Mouse (Mus musculus): ENCODE data around the gene Vsig10. TPM values are rescaled to one million over a fixed set of nuclear protein-coding genes. Genes with fewer than 3 reads are reported as not detected.
"Not testable (repeated sequence)": the region's sequence is repeated elsewhere in the genome, so short reads cannot be mapped to it uniquely, and the experiment has no call there.

Vsig10 gene
- total RNA-seq (2021), result 1 to 10 TPM; 2.9 to 3.0 TPM
- long read RNA-seq, experiment 1, partial matches to known transcripts, result 1 of 1 reads
- long read RNA-seq, experiment 1, other reads (novel, unspliced or antisense), result 0 of 1 reads
- long read RNA-seq, experiment 2, result 0 reads

DNA sequence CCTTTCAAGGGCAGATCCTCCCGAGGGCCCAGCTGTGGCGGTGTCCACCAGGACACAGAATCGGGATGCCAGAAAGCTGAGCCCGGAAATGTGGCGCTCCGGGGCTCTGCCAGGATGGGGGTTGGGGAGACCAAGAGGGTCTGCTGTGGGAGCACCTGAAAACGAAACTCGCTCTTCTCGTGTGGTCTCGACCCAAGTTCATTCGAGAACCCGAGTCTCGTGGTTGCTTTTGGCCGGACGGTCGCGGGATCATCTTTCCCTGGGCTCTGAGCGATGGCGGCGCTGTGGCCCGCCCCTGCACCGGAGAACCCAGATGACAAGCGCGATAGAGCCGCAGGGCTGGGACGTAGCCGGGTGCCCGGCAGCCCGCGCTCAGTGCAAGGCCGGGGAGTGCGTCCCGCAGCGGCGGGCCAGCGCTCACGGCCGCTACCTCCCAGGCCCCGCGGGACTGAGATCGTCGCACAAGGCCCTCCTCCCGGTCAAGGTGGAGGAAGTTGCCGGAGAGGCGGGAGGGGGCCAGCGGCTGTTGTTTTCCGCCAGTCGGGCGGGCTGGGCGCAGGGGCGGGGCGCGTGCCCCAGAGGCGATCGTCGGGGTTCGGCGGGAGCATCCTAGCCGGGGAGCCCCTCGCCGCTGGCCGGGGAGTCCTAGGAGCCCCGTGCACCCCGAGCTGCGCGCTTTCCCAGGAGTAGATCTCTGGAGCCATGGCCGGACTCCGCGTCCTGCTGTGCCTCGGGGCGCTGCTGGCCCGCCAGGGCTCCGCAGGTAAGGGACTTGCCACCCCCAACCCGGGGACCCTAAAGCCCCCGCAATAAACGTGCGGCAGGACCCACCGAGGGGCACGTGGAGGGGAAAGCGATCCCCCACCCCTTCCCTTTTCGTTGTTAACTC lies at the start of gene Vsig10:
Gene Vsig10, plus strand, starts transcription at position 343 of the 889 bp plus-strand sequence.
- intact Hi-C loops (cut with DNase I), result loop anchor here (5.0 kb wide), 1 partner anchor 38 kb away; the partner anchor contains the start of gene Wsb2
- peak in 1 of 2 experiments; percentile 18 for DNase-seq (ENCODE audit: low spot score in 2 of 2)

DNA sequence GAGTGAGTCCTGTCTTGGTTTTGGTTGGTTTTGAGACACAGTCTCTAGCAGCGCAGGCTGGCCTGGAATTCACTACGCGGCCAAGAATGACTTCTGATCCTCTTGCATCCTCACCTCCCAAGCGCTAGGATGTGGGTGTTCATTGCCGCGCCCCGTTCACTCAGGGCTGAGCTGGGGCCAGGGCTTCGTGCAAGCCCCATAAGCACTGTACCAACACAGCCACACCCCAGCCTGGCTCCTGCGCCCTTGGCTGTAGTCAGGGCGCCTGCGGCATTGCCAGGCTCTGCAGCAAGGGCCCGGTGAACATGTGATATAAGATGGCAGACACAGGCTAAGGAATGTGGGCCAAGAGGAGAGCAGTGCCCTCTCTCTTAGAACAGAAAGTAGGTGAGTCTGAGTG lies 49.5 kb upstream of the Vsig10 start:
- intact Hi-C loops (cut with DNase I), result no loop called here

DNA sequence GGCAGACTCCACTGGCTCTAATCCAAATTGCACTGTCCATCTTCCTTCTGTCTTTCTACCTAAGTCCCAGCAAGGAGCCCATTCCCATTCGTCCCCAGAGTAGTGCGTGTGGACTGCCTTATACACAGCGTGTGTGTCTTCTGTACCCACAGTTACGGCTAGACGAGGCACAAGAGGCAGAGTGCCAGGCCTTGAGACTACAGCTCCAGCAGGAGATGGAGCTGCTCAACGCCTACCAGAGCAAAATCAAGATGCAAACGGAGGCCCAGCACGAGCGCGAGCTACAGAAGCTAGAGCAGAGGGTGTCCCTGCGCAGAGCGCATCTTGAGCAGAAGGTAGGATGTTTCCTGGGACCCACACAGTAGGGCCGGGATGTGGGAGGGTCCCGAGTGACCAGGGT lies 46.9 kb upstream of the Vsig10 start:
- intact Hi-C loops (cut with DNase I), result no loop called here

More for the DNA sequence above, 49.5 kb upstream of the Vsig10 start:
- DNase-seq (ENCODE audit: low spot score in 2 of 2), result no peak

DNA sequence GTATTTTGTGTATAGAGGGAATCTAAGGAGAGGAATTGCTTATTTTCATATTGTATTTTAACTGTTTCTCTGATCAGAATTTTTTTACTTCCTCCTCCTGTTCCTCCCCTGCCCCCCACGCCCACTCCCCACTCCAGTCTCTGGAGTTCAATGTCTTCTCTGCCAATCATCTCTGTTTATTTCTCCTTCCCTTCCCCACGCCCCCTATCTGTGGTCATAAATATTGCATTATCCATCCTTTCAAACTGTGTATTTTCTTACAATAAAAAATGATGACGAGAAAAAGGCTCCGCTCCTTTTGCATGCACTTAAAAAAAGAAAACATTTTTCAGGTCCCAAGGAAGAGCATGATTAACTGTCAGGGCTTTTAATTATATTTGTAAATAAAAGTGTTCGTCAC lies 44.1 kb upstream of the Vsig10 start:
- intact Hi-C loops (cut with DNase I), result no loop called here
- no peak for DNase-seq (ENCODE audit: low spot score in 2 of 2)

More for the DNA sequence above, 46.9 kb upstream of the Vsig10 start:
- DNase-seq (ENCODE audit: low spot score in 2 of 2), result peak; percentile 76 to 81

DNA sequence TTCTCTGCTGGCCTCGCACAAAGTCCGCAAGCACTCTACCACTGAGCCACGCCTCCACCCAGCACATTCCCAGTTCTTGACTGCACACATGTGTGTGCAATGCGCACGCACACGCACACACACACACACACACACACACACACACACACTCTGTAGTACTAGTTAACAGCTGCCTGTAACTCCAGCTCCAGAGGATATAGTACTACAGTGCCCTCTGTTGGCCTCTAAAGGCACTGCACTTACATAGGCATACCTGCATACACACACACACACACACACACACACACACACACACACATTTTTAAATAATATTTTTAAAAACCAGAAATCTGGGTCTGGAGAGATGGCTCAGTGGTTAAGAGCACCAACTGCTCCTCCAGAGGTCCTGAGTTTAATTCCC lies 41.1 kb upstream of the Vsig10 start:
- DNase-seq (ENCODE audit: low spot score in 2 of 2), result peak in 1 of 2 experiments; percentile 50
- intact Hi-C loops (cut with DNase I), result no loop called here

DNA sequence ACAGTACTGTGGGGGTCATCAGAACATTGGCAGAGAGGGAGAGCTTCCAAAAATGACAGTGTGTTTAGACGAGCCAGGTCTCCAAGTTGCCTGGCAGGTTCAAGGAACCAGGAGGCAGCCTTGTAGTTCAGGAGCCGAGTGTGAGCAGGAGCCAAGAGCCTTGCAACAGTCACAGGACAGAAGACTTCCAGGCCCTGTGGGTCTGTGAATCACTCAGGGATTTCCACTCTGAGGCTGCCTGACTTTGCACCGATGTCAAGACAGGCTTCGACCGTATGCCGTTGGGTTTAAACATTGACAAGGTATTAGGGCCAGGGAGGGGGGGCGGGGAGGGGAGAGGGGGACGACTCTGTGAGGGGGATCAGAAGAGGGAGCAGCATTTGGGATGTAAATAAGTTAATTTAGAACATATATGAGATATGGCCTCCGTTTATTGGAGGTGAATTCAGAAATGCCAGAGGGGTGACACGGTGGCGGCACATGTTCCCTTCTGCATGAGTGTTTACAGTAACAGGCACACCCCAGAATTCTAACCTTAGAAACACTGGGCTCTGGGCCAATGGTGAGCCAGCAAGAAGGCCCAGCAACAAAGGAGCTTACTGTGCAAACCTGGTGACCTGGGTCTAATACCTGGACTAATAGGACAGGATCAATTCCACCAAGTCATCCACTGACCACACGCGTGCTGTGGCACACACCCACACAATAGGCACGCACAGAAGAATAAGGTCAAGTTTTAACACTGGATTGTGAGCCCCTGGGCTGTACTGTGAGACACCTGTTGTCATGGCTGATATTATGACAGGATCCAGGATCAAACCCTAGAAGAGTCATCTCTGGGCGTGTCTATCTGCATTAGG lies 39.8 kb upstream of the Vsig10 start:
- DNase-seq (ENCODE audit: low spot score in 2 of 2), result no peak
- intact Hi-C loops (cut with DNase I), result no loop called here

DNA sequence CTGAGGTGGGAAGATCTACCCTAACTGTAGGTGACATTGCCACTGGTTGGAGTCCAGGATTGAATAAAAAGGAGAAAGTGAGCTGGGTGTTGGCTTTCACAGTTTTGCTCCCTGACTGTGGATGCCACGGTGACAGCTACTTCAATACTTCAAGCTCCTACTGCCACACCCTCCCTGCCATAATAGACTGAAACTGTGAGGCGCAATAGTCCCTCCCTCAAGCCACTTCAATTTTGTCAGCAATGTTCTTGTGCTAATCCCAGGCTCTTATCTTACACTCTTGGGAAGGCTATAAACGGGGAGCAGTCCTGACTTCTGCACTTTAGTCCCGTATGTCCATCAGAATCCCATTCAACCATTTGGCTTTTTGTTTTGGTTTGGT lies 39.2 kb upstream of the Vsig10 start:
- no peak for DNase-seq (ENCODE audit: low spot score in 2 of 2)
- intact Hi-C loops (cut with DNase I), result no loop called here

DNA sequence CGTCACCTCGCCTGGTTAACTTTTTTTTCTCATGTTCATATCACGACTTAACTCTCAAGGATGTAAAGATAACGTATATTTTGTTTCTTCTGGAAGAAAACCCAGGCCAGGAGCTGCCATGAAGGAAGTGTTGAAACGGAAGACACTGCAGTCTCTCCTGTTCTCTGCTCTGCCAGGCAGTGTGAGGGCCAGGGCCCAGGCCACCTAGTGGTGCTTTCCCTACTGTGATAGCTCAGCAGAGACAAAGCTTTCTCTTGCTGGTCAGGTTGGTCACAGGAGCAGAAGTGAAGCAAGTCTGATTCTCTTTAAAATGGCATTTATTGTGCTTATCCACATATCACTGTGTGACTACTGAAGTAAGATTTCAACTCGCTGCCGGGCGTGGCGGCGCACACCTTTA lies 37.3 kb upstream of the Vsig10 start:
- no peak for DNase-seq (ENCODE audit: low spot score in 2 of 2)
- intact Hi-C loops (cut with DNase I), result no loop called here

DNA sequence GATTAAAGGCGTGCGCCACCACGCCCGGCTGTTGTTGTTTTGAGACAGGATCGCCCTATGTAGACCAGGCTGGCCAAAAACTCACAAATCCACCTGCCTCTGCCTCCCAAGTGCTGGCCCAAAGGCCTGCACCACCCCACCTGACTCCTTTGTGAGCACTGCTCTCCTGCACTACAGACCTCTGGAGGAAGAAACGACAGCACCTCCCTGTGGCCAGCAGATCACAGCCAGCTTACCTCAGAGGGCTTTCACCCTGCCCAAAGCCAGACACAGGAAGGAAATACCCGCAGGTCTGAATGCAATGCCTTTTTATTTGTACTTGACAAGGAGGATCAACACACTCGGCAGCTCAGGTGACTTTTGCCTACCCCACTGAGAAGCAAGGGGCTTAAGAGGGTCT lies 36.5 kb upstream of the Vsig10 start:
- intact Hi-C loops (cut with DNase I), result no loop called here
- no peak for DNase-seq (ENCODE audit: low spot score in 2 of 2)

DNA sequence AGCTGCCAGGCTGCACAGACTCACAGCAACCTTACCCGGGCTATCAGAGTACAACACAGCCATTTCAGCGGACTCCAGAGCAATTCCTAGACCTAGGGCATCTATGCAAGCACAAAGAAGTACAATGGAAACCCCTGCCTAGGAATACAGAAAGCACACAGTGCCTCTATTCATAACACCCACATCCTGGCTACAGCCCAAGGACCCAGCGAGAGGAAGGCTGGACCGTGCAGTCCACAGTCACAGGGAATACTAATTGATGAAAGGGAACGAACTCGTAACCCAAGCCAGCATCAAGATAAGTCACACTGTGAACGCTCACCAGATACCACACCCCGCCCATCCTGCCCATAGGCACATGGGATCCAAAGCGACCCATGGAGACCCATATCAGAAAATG lies 34.9 kb upstream of the Vsig10 start:
- DNase-seq (ENCODE audit: low spot score in 2 of 2), result no peak

DNA sequence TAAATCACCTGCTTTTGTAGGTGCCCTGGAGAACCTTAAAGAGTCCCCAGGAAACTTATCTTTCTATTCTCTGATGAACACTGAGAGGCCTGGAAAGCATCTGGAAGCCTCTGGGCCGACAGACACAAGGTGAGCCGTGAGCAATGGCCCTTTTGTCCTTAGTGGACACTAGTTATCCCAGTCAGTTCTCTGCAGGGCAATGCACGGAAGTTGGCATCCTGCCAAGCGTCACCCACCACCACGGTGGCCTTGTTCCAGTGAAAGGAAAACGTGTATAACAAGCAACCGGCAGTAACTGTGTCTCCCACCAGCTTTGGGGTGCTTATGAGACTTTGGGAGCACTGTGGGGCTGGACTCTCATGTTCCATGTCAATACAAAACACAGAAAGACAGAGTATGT lies 34.2 kb upstream of the Vsig10 start:
- intact Hi-C loops (cut with DNase I), result loop anchor here (5.0 kb wide), 1 partner anchor 83 kb away; no protein-coding TSS in a partner anchor
- no peak for DNase-seq (ENCODE audit: low spot score in 2 of 2)

More for the DNA sequence above, 34.9 kb upstream of the Vsig10 start:
- intact Hi-C loops (cut with DNase I), result no loop called here

DNA sequence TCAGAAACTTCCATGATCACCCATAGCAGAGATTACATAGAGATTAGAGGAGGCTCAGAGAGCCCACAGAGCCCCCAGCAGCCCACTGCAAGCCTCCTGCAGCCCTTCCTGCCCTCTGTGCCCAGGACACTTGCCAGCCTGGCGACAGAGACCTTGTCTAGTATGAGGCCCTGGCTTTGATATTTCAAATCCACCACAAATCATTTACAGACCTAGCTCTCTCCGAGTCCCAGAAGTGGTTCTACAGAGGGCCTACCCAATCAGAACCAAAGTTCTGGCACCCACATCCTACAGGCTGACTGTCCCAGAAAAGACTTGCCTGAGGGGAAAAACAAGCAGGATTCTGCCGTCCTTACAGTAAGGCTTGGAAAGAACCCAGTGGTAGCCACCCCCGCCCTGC lies 33.6 kb upstream of the Vsig10 start:
- intact Hi-C loops (cut with DNase I), result loop anchor here (5.0 kb wide), 1 partner anchor 82 kb away; no protein-coding TSS in a partner anchor
- no peak for DNase-seq (ENCODE audit: low spot score in 2 of 2)

DNA sequence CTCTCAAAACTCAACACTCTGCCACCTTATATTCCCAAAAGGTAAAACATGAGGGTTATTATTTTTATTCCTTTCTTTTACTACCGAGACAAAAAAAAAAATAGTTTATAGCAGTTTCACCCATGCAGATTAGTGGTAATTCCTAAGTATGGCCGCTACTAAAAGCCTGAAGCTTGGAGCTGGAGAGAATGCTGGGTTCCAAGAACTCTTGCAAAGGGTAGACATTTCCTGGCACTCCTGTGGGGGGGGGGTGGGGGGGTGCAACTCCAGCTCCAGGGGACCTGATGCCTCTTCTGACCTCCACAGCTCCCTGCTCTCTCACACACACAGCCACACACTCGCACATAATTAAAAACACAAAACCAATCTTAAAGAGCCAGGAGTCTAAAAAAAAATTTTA lies 32.6 kb upstream of the Vsig10 start:
- intact Hi-C loops (cut with DNase I), result loop anchor here (5.0 kb wide), 1 partner anchor 81 kb away; no protein-coding TSS in a partner anchor
- no peak for DNase-seq (ENCODE audit: low spot score in 2 of 2)

DNA sequence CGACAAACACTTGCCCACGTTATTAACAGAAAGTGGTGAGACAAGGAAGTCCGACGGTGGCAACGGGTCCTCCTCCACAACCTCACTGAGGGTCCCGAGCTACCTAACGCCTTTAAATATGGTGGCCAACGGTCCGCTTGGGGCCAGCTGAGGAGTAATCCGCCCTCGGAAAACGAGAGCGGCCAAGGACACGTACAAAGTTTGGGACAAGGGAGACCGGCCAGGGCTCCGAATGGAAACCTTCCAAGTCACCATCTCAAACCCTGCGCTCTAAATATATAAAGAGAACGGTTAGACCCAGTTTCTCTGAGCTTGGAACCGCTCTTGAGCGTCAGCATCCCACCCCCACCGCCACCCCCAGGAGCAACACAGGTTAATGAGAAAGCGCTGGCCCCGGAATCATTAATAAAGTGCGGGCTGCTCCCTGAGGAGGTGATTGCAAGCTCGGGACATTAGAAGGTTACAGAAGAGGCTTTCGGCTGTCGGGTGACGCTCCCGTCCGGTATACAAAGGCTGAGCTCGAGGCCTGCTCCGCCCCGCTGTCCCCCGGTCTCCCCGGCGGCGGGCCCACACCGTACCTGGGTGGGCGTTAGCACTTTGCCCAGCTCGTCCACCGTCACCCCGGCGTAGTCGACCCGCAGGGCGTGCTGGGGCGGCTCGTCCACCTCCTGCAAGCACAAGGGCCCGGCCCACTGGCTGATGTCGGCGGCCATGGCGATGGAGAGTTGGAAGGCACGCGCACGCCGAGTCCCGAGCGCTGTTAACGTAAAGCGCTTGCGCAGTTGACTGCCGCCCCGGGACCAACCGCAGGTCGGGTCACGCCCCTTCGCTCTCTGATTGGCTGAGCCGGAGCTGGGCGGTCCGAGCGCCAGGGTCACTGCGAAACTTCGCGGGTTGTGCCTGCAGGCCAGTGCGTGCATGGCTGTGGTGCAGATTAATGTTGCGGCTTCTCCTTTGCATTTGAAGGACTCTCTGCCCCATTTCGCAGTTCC lies 31.8 kb upstream of the Vsig10 start, which contains the start of gene Pebp1:
Gene Pebp1, minus strand, starts transcription at position 795 of the 992 bp plus-strand sequence.
- intact Hi-C loops (cut with DNase I), result loop anchor here (5.0 kb wide), 1 partner anchor 80 kb away; no protein-coding TSS in a partner anchor
- DNase-seq (ENCODE audit: low spot score in 2 of 2), result peak; percentile 92 to 96

DNA sequence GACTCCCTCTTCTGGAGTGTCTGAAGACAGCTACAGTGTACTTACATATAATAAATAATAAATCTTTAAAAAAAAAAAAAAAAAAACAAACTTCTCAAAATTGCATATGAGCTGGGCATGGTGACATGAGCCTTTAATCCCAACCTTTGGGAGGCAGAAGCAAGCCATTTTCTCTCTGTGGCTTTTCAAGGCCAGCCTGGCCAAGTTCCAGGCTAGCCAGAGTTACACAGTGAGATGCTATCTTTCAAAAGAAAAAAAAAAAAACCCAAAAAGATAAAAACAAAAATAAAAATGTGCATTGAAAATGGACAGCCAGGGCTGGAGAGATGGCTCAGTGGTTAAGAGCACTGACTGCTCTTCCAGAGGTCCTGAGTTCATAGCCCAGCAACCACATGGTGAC lies 29.2 kb upstream of the Vsig10 start:
- no peak for DNase-seq (ENCODE audit: low spot score in 2 of 2)
- intact Hi-C loops (cut with DNase I), result loop anchor here (5.0 kb wide), 1 partner anchor 78 kb away; no protein-coding TSS in a partner anchor

DNA sequence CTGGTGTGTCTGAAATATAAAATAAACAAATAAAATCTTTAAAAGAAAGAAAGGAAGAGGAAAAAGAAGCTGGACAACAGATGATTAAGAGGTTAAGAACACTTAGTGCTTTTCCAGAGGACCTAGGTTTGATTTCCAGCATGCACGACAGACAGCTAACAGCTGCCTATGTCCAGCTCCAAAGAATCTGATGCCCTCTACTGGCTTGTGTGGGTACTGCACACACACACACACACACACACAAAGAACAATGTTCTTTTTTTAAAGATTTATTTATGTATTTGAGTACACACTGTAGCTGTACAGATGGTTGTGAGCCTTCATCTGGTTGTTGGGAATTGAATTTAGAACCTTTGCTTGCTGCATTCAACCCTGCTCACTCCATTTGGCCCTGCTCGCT lies 28.8 kb upstream of the Vsig10 start:
- no peak for DNase-seq (ENCODE audit: low spot score in 2 of 2)
- intact Hi-C loops (cut with DNase I), result no loop called here

DNA sequence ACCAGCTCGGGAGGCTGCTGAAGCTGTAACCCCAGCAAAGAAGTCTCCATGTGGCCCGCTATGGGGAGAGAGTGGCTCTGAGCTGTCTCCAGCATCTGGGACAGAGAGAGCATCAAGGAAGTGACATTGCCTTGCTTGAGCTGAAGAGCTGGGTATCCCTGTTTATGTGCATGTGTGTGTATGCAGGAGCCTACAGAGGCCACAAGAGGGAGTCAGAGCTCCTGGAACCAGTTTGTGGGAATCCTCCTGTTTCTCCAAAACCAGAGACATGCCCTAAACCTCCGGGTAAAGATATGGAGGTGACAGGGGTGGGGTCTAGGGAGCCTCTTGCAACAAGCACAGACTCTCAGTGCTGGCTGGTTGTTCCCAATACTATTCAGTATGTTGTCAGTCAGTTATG lies 27.6 kb upstream of the Vsig10 start:
- DNase-seq (ENCODE audit: low spot score in 2 of 2), result no peak
- intact Hi-C loops (cut with DNase I), result no loop called here

DNA sequence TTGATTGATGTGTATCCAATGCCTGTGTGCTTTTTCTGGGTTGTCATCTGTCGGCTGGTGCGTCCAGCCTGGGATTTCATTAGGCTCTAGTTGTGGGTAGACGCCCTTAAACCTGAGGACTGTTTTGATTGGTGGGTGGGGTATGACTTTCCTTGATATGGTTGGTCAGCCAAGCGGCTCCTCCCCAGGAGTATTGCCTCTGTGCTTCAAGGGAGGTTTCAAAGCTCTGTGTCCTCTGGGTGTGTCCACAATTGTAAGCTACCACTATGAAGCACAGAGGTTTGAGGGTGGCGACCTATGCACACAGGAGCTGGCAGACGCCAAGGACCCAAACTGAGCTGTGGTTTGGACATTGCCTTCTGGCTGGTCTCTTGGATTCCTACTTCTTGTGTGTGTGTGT lies 26.3 kb upstream of the Vsig10 start:
- DNase-seq (ENCODE audit: low spot score in 2 of 2), result no peak
- intact Hi-C loops (cut with DNase I), result no loop called here

DNA sequence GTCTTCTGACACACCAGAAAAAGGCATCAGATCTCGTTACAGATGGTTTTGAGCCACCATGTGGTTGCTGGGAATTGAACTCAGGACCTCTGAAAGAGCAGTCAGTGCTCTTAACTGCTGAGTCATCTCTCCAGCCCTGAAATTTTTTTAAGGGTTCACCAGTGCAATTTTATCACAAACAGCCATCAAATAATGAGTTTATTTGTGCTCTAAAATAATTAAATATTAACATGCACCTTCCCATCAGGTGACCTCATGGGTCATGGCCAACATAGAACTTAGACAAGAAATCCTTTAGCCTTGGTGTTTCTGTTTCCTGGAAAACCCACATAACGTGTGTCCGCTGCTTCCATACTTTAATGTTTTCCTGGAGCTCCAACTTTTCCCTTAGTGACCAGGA lies 25.1 kb upstream of the Vsig10 start:
- DNase-seq (ENCODE audit: low spot score in 2 of 2); intact Hi-C loops (cut with DNase I): not testable (repeated sequence)
